Mouse (Mus musculus): ENCODE results near the gene Vill.

- no peak for TF ChIP-seq CTCF (IDR thresholded peaks at IDR 0.05; ENCODE audit: low read depth, low read length)
- no peak for TF ChIP-seq POLR2A (IDR thresholded peaks at IDR 0.05; ENCODE audit: insufficient read depth, low read length)
Observed at GRCm38 (mm10) chr9:119090462-119090861, 37.9 kb downstream of the Vill start.

Data from ES-Bruce4 (cell line).